Comparison of ENCODE assay signal across 8 mouse cellular contexts in genomic region chr5:114134091-114134534, GRCm38 (mm10). TPM values are rescaled to one million over a fixed set of nuclear protein-coding genes. Genes with fewer than 3 reads are reported as not detected.
DNase-seq lines count a peak whose midpoint lies in the region; ATAC-seq and TF ChIP-seq lines count a peak whose summit lies in the region.

No protein-coding gene starts in this region.

- no peak for TF ChIP-seq POLR2A in kidney, adult 2 months (IDR thresholded peaks at IDR 0.05; ENCODE audit: low read depth, low read length)
- no peak for TF ChIP-seq POLR2A in ES-Bruce4 (IDR thresholded peaks at IDR 0.05; ENCODE audit: insufficient read depth, low read length)

- H3K4me2 ChIP-seq in kidney, embryonic 15.5 days, result no peak overlapping the region
- H3K4me2 ChIP-seq in forebrain, embryonic 16.5 days (ENCODE audit: low read length), result no peak overlapping the region

- ATAC-seq in kidney, embryonic 15.5 days (replicated peaks; ENCODE audit: low FRiP score), result no peak
- peak; percentile 57 for ATAC-seq in granulocyte monocyte progenitor cell, adult 5-6 weeks (replicated peaks; ENCODE audit: poor library complexity, severe bottlenecking)
- no peak for ATAC-seq in forebrain, embryonic 16.5 days

- DNase-seq in kidney, adult 2 months, result peak; percentile 50
- peak; percentile 54 for DNase-seq in brain, adult 2 months (ENCODE audit: low read depth, low spot score)
- peak; percentile 72 to 76 for DNase-seq in kidney, postnatal 4 days
- DNase-seq in ovary, adult 18-20 months (ENCODE audit: low spot score), result peak; percentile 54

- no peaks in the 10 kb centered on the region for H3K9me3 ChIP-seq in kidney, embryonic 15.5 days (replicated peaks)
- no peaks in the 10 kb centered on the region for H3K9me3 ChIP-seq in ES-Bruce4 (replicated peaks; ENCODE audit: control insufficient read depth, insufficient read depth, low read length, poor library complexity, severe bottlenecking)
- no peaks in the 10 kb centered on the region for H3K9me3 ChIP-seq in forebrain, embryonic 16.5 days (ENCODE audit: control insufficient read depth, low read length)

- no peak overlapping the region for H3K9ac ChIP-seq in kidney, embryonic 15.5 days
- H3K9ac ChIP-seq in ES-Bruce4 (ENCODE audit: low read depth, poor library complexity, severe bottlenecking), result no peak overlapping the region
- H3K9ac ChIP-seq in forebrain, embryonic 16.5 days (replicated peaks; ENCODE audit: low read depth, low read length), result no peak overlapping the region

- WGBS in kidney, adult 2 months, result 63% methylated on average over 6 of the region's 6 CpGs
- 73% methylated on average over 6 of the region's 6 CpGs for WGBS in kidney, embryonic 15.5 days
- WGBS in forebrain, embryonic 16.5 days, result 57% methylated on average over 6 of the region's 6 CpGs

- H3K27ac ChIP-seq in kidney, adult 2 months (ENCODE audit: insufficient read depth, low read depth, low read length), result no peak overlapping the region
- no peak overlapping the region for H3K27ac ChIP-seq in kidney, embryonic 15.5 days
- H3K27ac ChIP-seq in ES-Bruce4 (ENCODE audit: insufficient read depth, low read length), result no peak overlapping the region
- no peak overlapping the region for H3K27ac ChIP-seq in forebrain, embryonic 16.5 days (ENCODE audit: low read length)

- H3K4me1 ChIP-seq in kidney, adult 2 months (ENCODE audit: control insufficient read depth, insufficient read depth, low read length), result peaks cover 12% of the 10 kb centered on the region
- H3K4me1 ChIP-seq in kidney, embryonic 15.5 days, result peaks cover 59% of the 10 kb centered on the region
- H3K4me1 ChIP-seq in ES-Bruce4 (ENCODE audit: control insufficient read depth, insufficient read depth, low read length), result peaks cover 12% of the 10 kb centered on the region
- H3K4me1 ChIP-seq in forebrain, embryonic 16.5 days (replicated peaks; ENCODE audit: control insufficient read depth, insufficient read depth, low read length), result peaks cover 22% of the 10 kb centered on the region

- TF ChIP-seq EP300 in ES-Bruce4 (IDR thresholded peaks at IDR 0.05; ENCODE audit: insufficient read depth, low read depth, low read length), result no peak

- no peaks in the 10 kb centered on the region for H3K36me3 ChIP-seq in kidney, adult 2 months (ENCODE audit: control insufficient read depth, insufficient read depth, low read length)
- H3K36me3 ChIP-seq in kidney, embryonic 15.5 days, result peaks cover 32% of the 10 kb centered on the region
- peaks cover 55% of the 10 kb centered on the region for H3K36me3 ChIP-seq in ES-Bruce4 (ENCODE audit: control insufficient read depth, insufficient read depth, low read length, poor library complexity, severe bottlenecking)
- no peaks in the 10 kb centered on the region for H3K36me3 ChIP-seq in forebrain, embryonic 16.5 days (ENCODE audit: control insufficient read depth, insufficient read depth)

- no peaks in the 10 kb centered on the region for H3K27me3 ChIP-seq in kidney, adult 2 months (replicated peaks; ENCODE audit: control insufficient read depth, insufficient read depth, low read length)
- H3K27me3 ChIP-seq in kidney, embryonic 15.5 days, result no peaks in the 10 kb centered on the region
- H3K27me3 ChIP-seq in ES-Bruce4 (ENCODE audit: control insufficient read depth, insufficient read depth, low read length, poor library complexity, severe bottlenecking), result no peaks in the 10 kb centered on the region
- no peaks in the 10 kb centered on the region for H3K27me3 ChIP-seq in forebrain, embryonic 16.5 days (replicated peaks; ENCODE audit: control insufficient read depth, insufficient read depth, low read length)

- peak; percentile 63 for TF ChIP-seq CTCF in kidney, adult 2 months (conservative IDR thresholded peaks at IDR 0.05; ENCODE audit: insufficient read depth, insufficient read length, low read depth, low read length)
- peak; percentile 59 for TF ChIP-seq CTCF in ES-Bruce4 (IDR thresholded peaks at IDR 0.05; ENCODE audit: low read depth, low read length)

- H3K4me3 ChIP-seq in kidney, adult 2 months (ENCODE audit: insufficient read depth, low read depth, low read length), result no peak overlapping the region
- no peak overlapping the region for H3K4me3 ChIP-seq in kidney, embryonic 15.5 days (replicated peaks)
- no peak overlapping the region for H3K4me3 ChIP-seq in ES-Bruce4 (ENCODE audit: low read depth, low read length)
- no peak overlapping the region for H3K4me3 ChIP-seq in forebrain, embryonic 16.5 days (replicated peaks; ENCODE audit: low read length)

RNA-seq across cellular contexts. Expression of gene Ung, which starts 3.9 kb away (rescaled TPM):
- 2.6 and 3.7 TPM in 2 replicates for polyA plus RNA-seq in kidney, adult 2 months (2012; rRNA removed)
- 61.4 and 63.5 TPM in 2 replicates for polyA plus RNA-seq in kidney, embryonic 15.5 days (2015; fragmentation: Nextera tagmentation; extraction: Ambion mirVana)
- polyA plus RNA-seq in ES-Bruce4 (2011; ENCODE audit: insufficient read depth, insufficient read length, low read depth, missing spikeins), result 85.6 and 89.8 TPM in 2 replicates
- 39.0 and 45.5 TPM in 2 replicates for total RNA-seq in granulocyte monocyte progenitor cell, adult 5-6 weeks (2014; fragmentation: Nextera tagmentation)
- 23.6 and 38.6 TPM in 2 replicates for total RNA-seq in granulocyte monocyte progenitor cell, adult 5-6 weeks (2017)
- 19.1 TPM in 2 replicates for polyA plus RNA-seq in forebrain, embryonic 16.5 days (2015; fragmentation: Nextera tagmentation; extraction: Ambion mirVana)

RNA-seq across cellular contexts. Expression of gene Alkbh2, which starts 6.1 kb away (rescaled TPM):
- 8.4 and 9.6 TPM in 2 replicates for polyA plus RNA-seq in kidney, adult 2 months (2012; rRNA removed)
- 10.7 and 11.8 TPM in 2 replicates for polyA plus RNA-seq in kidney, embryonic 15.5 days (2015; fragmentation: Nextera tagmentation; extraction: Ambion mirVana)
- 17.9 and 20.1 TPM in 2 replicates for polyA plus RNA-seq in ES-Bruce4 (2011; ENCODE audit: insufficient read depth, insufficient read length, low read depth, missing spikeins)
- total RNA-seq in granulocyte monocyte progenitor cell, adult 5-6 weeks (2014; fragmentation: Nextera tagmentation), result 12.0 and 14.8 TPM in 2 replicates
- total RNA-seq in granulocyte monocyte progenitor cell, adult 5-6 weeks (2017), result 2.4 and 9.2 TPM in 2 replicates
- polyA plus RNA-seq in forebrain, embryonic 16.5 days (2015; fragmentation: Nextera tagmentation; extraction: Ambion mirVana), result 5.3 and 6.4 TPM in 2 replicates

RNA-seq across cellular contexts. Expression of gene Acacb, which starts 12.2 kb away (rescaled TPM):
- polyA plus RNA-seq in kidney, adult 2 months (2012; rRNA removed), result 34.5 and 36.6 TPM in 2 replicates
- polyA plus RNA-seq in kidney, embryonic 15.5 days (2015; fragmentation: Nextera tagmentation; extraction: Ambion mirVana), result 4.1 and 4.8 TPM in 2 replicates
- 8.0 and 9.3 TPM in 2 replicates for polyA plus RNA-seq in ES-Bruce4 (2011; ENCODE audit: insufficient read depth, insufficient read length, low read depth, missing spikeins)
- total RNA-seq in granulocyte monocyte progenitor cell, adult 5-6 weeks (2014; fragmentation: Nextera tagmentation), result 0.45 and 1.7 TPM in 2 replicates
- total RNA-seq in granulocyte monocyte progenitor cell, adult 5-6 weeks (2017), result 0.10 and 0.13 TPM in 2 replicates
- polyA plus RNA-seq in forebrain, embryonic 16.5 days (2015; fragmentation: Nextera tagmentation; extraction: Ambion mirVana), result 1.2 and 2.9 TPM in 2 replicates

RNA-seq across cellular contexts. Expression of gene Svop, which starts 42.7 kb away (rescaled TPM):
- 0.34 and 0.45 TPM in 2 replicates for polyA plus RNA-seq in kidney, adult 2 months (2012; rRNA removed)
- 0.46 and 0.91 TPM in 2 replicates for polyA plus RNA-seq in kidney, embryonic 15.5 days (2015; fragmentation: Nextera tagmentation; extraction: Ambion mirVana)
- 11.0 and 11.2 TPM in 2 replicates for polyA plus RNA-seq in ES-Bruce4 (2011; ENCODE audit: insufficient read depth, insufficient read length, low read depth, missing spikeins)
- total RNA-seq in granulocyte monocyte progenitor cell, adult 5-6 weeks (2014; fragmentation: Nextera tagmentation), result not detected in 2 replicates
- total RNA-seq in granulocyte monocyte progenitor cell, adult 5-6 weeks (2017), result not detected in 2 replicates
- polyA plus RNA-seq in forebrain, embryonic 16.5 days (2015; fragmentation: Nextera tagmentation; extraction: Ambion mirVana), result 84.6 and 102 TPM in 2 replicates
